Mouse (Mus musculus) c-Kit-negative CD71-positive TER-119-positive erythroid progenitor cells, embryonic 14.5 days (primary cell): ENCODE results near the gene Zfp691.

ENCODE experiments used
- DNase-seq: peaks from one replicate; pipeline ENCODE4 v3.0.0-alpha.2; 2013; ENCODE audit warnings: low read depth, low spot score

Zfp691 gene

GRCm38 (mm10) chr4:119124771-119125273 lies 49.2 kb downstream of the Zfp691 start:
- no peak for DNase-seq

GRCm38 (mm10) chr4:119121249-119121648 lies 52.7 kb downstream of the Zfp691 start:
- DNase-seq = peak; percentile 68

DNA sequence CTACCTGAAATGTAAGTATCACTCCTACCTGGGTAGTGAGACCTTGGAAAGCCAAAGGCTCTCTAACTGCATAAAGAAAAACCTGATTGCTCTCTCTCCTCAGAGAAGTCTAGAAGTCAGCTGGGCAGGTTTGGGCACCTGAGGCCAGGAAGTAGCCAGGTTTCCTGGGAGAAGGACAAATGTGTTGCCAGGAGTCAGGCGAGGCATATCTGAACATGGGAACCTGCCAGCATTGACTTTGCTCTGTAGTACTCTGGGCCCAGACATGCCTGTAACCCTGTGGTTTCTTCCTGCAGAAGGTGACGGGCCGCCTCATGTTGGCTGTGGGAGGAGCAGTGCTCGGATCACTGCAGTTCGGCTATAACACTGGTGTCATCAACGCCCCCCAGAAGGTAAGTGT lies 53.9 kb downstream of the Zfp691 start:
- no peak for DNase-seq
